ENCODE assay signal across 8 mouse cellular contexts in genomic region chr5:104218926-104219325, GRCm38 (mm10). TPM values are rescaled to one million over a fixed set of nuclear protein-coding genes. Genes with fewer than 3 reads are reported as not detected.
A peak's percentile ranks its signal among the peaks of the same experiment; 100 is the strongest.
DNase-seq lines count a peak whose midpoint lies in the region; ATAC-seq and TF ChIP-seq lines count a peak whose summit lies in the region.
"Had no signal": no experiment of that assay in that cellular context is flagged by ENCODE, and none has a peak within 500 bp of the region (broad histone marks: within the 10 kb centered on the region; RNA-seq: fewer than 3 reads in every experiment).

No protein-coding gene starts in this region.

- H3K27me3 ChIP-seq in liver, adult 2 months (ENCODE audit: control insufficient read depth, insufficient read depth, low read length): no peaks in the 10 kb centered on the region

- no peaks in the 10 kb centered on the region for H3K4me1 ChIP-seq in liver, adult 2 months (ENCODE audit: control insufficient read depth, insufficient read depth, low read length)

- WGBS in liver, adult 2 months: 14% methylated on average over 5 of the region's 5 CpGs

- no peaks in the 10 kb centered on the region for H3K36me3 ChIP-seq in liver, adult 2 months (ENCODE audit: control insufficient read depth, insufficient read depth, low read length)

- no peak for DNase-seq in liver, adult 2 months (ENCODE audit: extremely low read depth, low read depth, low spot score)
- no peak for DNase-seq in liver
- peak; percentile 52 for DNase-seq in brain, embryonic 14.5 days (ENCODE audit: low read depth)
- DNase-seq in forelimb bud, embryonic 11.5 days (ENCODE audit: low read depth, low spot score): peak; percentile 54
- peak; percentile 27 to 47 for DNase-seq in layer of hippocampus, postnatal 10 days (ENCODE audit: low spot score in 2 of 2)
- DNase-seq in retina, embryonic 14.5 days (ENCODE audit: low spot score): peak; percentile 79

- no peak overlapping the region for H3K4me3 ChIP-seq in liver, adult 2 months (ENCODE audit: insufficient read depth, low read depth, low read length)
- H3K4me3 ChIP-seq: erythroblast, embryonic 14.5 days had no signal

- H3K79me2 ChIP-seq in liver, adult 2 months (ENCODE audit: control insufficient read depth, insufficient read depth, low read length): no peaks in the 10 kb centered on the region

- peak; percentile 68 for TF ChIP-seq CTCF in liver, adult 2 months (IDR thresholded peaks at IDR 0.05; ENCODE audit: low read depth, low read length)
- peak; percentile 72 for TF ChIP-seq CTCF in brain, embryonic 14.5 days (IDR thresholded peaks at IDR 0.05; ENCODE audit: borderline replicate concordance, extremely low read depth, insufficient read depth, insufficient read length)

- H3K27ac ChIP-seq in liver, adult 2 months (replicated peaks; ENCODE audit: insufficient read depth, low read depth, low read length): no peak overlapping the region

- no peak for ATAC-seq in erythroblast, adult 5-6 weeks (replicated peaks; ENCODE audit: low FRiP score, poor library complexity, severe bottlenecking)

- TF ChIP-seq POLR2A in liver, adult 2 months (IDR thresholded peaks at IDR 0.05; ENCODE audit: extremely low read depth, insufficient read depth, low read length): no peak
- TF ChIP-seq POLR2A in brain, embryonic 14.5 days (IDR thresholded peaks at IDR 0.05; ENCODE audit: borderline replicate concordance, extremely low read depth, insufficient read depth, insufficient read length, poor library complexity, severe bottlenecking): no peak

- H3K9ac ChIP-seq in liver, adult 2 months (ENCODE audit: low read depth, low read length): no peak overlapping the region

RNA-seq across cellular contexts. Expression of gene Dmp1, which starts 16.5 kb away (rescaled TPM):
- total RNA-seq in liver, adult 2 months (2014; rRNA removed): not detected in 2 replicates
- polyA plus RNA-seq in liver, adult 2 months (2012; rRNA removed): not detected in 2 replicates
- 0.16 and 1.1 TPM in 2 replicates for polyA plus RNA-seq in brain, embryonic 14.5 days (2012; rRNA removed)
- total RNA-seq in layer of hippocampus, postnatal 10 days (2021): 1 to 10 TPM in 1 of 2 experiments, under 1 TPM in 1; 0.55 to 1.4 TPM
- not detected in 2 replicates for total RNA-seq in erythroblast, adult 5-6 weeks (2015; ENCODE audit: low replicate concordance)
- not detected in 2 replicates for total RNA-seq in erythroblast, adult 5-6 weeks (2017; ENCODE audit: low replicate concordance)
- polyA plus RNA-seq: erythroblast, embryonic 14.5 days had no signal

RNA-seq across cellular contexts. Expression of gene Dspp, which starts 48.4 kb away (rescaled TPM):
- total RNA-seq in liver, adult 2 months (2014; rRNA removed): not detected in 2 replicates
- not detected in 2 replicates for polyA plus RNA-seq in liver, adult 2 months (2012; rRNA removed)
- polyA plus RNA-seq in brain, embryonic 14.5 days (2012; rRNA removed): not detected in 2 replicates
- not detected for total RNA-seq in layer of hippocampus, postnatal 10 days (2021)
- not detected in 2 replicates for total RNA-seq in erythroblast, adult 5-6 weeks (2015; ENCODE audit: low replicate concordance)
- not detected in 2 replicates for total RNA-seq in erythroblast, adult 5-6 weeks (2017; ENCODE audit: low replicate concordance)
- polyA plus RNA-seq: erythroblast, embryonic 14.5 days had no signal

Comparison
In these comparisons a context has a peak if more than half of its experiments do, and no peak if none do; other contexts are left out.
1. DNase-seq: peak in brain, embryonic 14.5 days (single experiment), forelimb bud, embryonic 11.5 days (single experiment), layer of hippocampus, postnatal 10 days (2 of 2) and retina, embryonic 14.5 days (single experiment); none in liver, adult 2 months (single experiment) and liver (single experiment).